Mouse (Mus musculus) CD4-positive, CD25-positive, alpha-beta regulatory T cell (primary cell): ENCODE data around the gene Cyp3a11. TPM values are rescaled to one million over a fixed set of nuclear protein-coding genes. Genes with fewer than 3 reads are reported as not detected.

Source experiments
- polyA plus RNA-seq: library from polyadenylated mRNA; unstranded; fragments of 100-300 nt; shearing (Covaris generic); gene quantifications from one replicate; pipeline ENCODE4 v1.2.1, GENCODE M21; 2017

Cyp3a11 gene
- polyA plus RNA-seq: not detected

GRCm38 (mm10) chr5:145879688-145880087 is at the start of gene Cyp3a11:
TSS of gene Cyp3a11 (minus strand) at chr5:145879964.

DNA sequence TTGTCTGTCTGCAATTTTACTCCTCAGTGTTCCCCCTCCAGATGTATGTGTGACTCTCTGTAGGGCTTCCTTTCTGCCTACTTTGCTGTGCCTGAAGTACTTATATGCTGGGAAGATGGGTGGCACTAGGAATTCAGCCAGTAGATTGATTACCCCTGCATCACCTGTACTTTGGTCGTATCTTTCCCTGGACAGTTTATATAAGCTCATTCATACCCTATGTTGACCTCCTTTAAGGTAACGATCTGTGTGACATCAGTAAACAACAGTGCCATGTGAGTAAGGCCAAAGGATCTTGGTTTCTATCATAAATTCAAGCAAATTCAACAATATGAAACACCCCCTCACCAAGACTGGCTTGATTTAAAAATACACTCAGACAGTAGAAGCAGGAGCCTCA is 74.0 kb downstream of the Cyp3a11 start, which contains the start of gene Cyp3a44:
Gene Cyp3a44, minus strand, starts transcription at position 79 of the 400 bp plus-strand sequence.

Other genes starting within 250 kb of the Cyp3a11 start
- gene Cyp3a41a, start 159.8 kb downstream of the Cyp3a11 start, polyA plus RNA-seq: not detected
- not detected for gene Cyp3a44, start 74.1 kb downstream of the Cyp3a11 start, polyA plus RNA-seq
- gene Cyp3a25, start 129.7 kb upstream of the Cyp3a11 start, polyA plus RNA-seq: not detected
- gene Cyp3a59, start 199.3 kb upstream of the Cyp3a11 start, polyA plus RNA-seq: not detected